Mouse (Mus musculus): ENCODE results near the gene Lrrc39. TPM values are rescaled to one million over a fixed set of nuclear protein-coding genes. Genes with fewer than 3 reads are reported as not detected.

Lrrc39 gene
- total RNA-seq (2014; rRNA removed): 0.05 TPM in 1 of 2 replicates, not detected in the other
- 0.30 and 0.33 TPM in 2 replicates for polyA plus RNA-seq (2015; fragmentation: Nextera tagmentation; extraction: Ambion mirVana)

DNA sequence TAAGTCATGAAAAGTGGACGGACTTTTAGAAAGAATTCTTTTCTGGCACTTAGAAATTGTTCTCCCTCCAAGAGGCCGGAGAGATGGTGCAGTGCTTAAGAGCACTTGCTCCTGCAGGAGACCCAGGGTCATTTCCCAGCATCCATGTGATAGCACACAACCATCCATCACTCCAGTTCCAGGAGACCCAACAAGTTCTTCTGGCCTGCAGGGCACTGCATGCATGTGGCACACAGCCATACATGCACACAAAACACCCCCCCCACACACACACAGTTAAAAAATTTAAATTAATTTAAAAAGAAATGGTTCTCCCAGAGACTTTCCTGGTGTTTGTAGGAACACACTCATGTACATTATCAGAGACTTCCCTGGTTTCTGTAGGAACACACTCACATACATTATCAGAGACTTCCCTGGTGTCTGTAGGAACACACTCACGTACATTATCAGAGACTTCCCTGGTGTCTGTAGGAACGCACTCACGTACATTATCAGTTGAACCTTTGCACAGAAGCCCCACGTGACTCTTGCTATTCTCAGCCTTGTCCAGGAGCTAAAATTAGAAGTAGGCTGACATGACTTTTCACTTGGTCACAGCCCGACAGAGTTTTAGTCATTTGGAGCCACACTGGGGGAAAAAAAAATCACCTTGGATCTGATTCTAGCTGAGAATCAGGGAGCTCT is at the start of gene Lrrc39:
TSS of gene Lrrc39 (plus strand) at position 566 of the 687 bp plus-strand sequence.
- 79% methylated on average over 7 of the region's 7 CpGs for WGBS
- Histone ChIP-seq H3K9ac (replicated peaks; ENCODE audit: low read length) (no peak within 1 kb of the TSS), H3K36me3 (ENCODE audit: insufficient read depth, low read length) (no peaks in the 10 kb centered on the region), H3K4me2 (ENCODE audit: low read depth, low read length) (no peak within 1 kb of the TSS), H3K27me3 (ENCODE audit: insufficient read depth, low read length) (no peaks in the 10 kb centered on the region), H3K4me1 (ENCODE audit: insufficient read depth, low read length) (no peaks in the 10 kb centered on the region), H3K4me3 (ENCODE audit: low read length) (no peak within 1 kb of the TSS), H3K9me3 (ENCODE audit: low read length) (0 out of 2 replicates have a peak, but pooled peaks cover 2% of the 10 kb centered on the region), H3K27ac (no peak within 1 kb of the TSS)
- ATAC-seq (no peak), DNase-seq (ENCODE audit: low spot score) (no peak)
- no peak for TF ChIP-seq CTCF (IDR thresholded peaks at IDR 0.05; ENCODE audit: low read depth)

DNA sequence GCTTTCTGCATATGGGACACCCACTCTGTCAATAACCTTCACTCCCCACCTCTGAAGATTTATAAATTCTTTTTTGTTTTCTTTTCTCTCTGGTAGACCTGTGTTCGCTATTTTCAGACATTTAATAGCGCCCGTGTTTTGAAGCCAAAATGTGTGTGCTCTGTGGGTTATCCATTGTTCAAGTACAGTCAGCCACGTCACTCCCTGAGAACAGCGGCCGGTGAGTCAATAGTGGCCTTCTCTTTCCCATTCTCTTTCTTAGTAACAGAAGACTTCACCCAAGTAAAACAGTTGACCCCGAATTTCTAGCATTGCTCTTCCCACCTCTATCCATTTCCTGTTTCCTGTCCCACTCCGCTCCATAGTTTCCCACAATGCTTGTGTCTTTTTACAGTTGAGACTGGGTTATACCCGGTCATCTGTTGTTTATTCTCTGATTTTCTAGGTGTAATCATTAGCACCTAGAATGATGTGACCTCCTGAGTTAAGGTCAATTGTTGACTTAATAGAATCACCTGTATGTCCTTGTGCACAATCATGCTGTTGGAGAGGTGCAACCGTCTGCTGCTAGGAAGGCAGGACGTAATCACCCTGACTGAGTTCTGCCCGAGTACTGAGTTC is 42.5 kb upstream of the Lrrc39 start:
- Histone ChIP-seq H3K4me3 (ENCODE audit: low read length) (no peak overlapping the region), H3K9me3 (ENCODE audit: low read length) (no peaks in the 10 kb centered on the region), H3K36me3 (ENCODE audit: insufficient read depth, low read length) (0 out of 2 replicates have a peak, but pooled peaks cover 4% of the 10 kb centered on the region), H3K27ac (no peak overlapping the region), H3K9ac (replicated peaks; ENCODE audit: low read length) (no peak overlapping the region), H3K4me1 (ENCODE audit: insufficient read depth, low read length) (no peaks in the 10 kb centered on the region), H3K27me3 (ENCODE audit: insufficient read depth, low read length) (no peaks in the 10 kb centered on the region), H3K4me2 (ENCODE audit: low read depth, low read length) (no peak overlapping the region)
- ATAC-seq (no peak), DNase-seq (ENCODE audit: low spot score) (no peak)
- WGBS: 76% methylated on average over 12 of the region's 12 CpGs
- no peak for TF ChIP-seq CTCF (IDR thresholded peaks at IDR 0.05; ENCODE audit: low read depth)

DNA sequence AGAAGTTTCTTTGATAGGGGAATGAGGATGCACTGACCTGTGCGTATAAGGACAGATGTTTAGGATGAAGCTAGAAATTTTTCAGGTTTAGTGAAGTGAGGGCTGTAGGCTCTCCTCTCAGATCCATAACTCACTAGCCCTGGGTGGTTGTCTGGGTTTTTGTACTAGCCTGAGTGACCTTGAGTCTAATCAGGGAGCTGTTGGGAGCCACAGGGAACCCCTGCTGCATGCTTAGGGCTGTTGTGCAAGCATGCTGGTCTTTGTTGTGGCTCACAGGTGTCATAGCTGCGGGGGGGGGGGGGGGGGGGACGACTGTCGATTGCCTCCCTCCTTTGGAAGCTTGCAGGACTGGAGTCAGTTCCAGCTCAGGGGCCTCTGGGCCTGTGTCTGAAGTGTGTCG is 33.0 kb upstream of the Lrrc39 start:
- no peaks in the 10 kb centered on the region for H3K4me1 ChIP-seq (ENCODE audit: insufficient read depth, low read length)
- ATAC-seq: no peak

DNA sequence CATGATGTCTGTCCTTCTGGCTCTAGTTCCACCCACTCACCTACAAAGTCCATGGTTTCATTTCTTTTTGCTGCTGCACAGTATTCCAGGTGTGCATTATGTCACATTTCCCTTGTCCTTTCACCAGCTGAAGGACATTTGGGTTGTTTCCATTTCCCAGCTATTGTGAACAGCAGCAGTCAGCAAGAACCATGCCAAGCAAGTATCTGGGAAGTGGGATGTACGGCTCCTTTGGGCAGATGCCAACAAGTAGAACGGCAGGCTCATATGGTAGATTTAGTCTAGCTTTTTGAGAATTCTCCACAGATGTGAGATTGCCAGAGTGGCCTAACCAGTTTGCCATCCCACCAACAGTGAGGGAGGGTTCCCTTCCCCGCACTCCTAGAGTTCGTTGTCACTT is 31.9 kb upstream of the Lrrc39 start:
- ATAC-seq: no peak
- Histone ChIP-seq H3K36me3 (ENCODE audit: insufficient read depth, low read length) (peaks cover 19% of the 10 kb centered on the region; the same call in 1 of the 2 replicates), H3K4me2 (ENCODE audit: low read depth, low read length) (no peak overlapping the region), H3K9ac (replicated peaks; ENCODE audit: low read length) (no peak overlapping the region), H3K4me1 (ENCODE audit: insufficient read depth, low read length) (no peaks in the 10 kb centered on the region), H3K9me3 (ENCODE audit: low read length) (no peaks in the 10 kb centered on the region), H3K27ac (no peak overlapping the region), H3K4me3 (ENCODE audit: low read length) (no peak overlapping the region), H3K27me3 (ENCODE audit: insufficient read depth, low read length) (no peaks in the 10 kb centered on the region)
- DNase-seq (ENCODE audit: low spot score): peak; percentile 22
- no peak for TF ChIP-seq CTCF (IDR thresholded peaks at IDR 0.05; ENCODE audit: low read depth)
- 56% methylated on average over 4 of the region's 4 CpGs for WGBS

More for the DNA sequence above, 33.0 kb upstream of the Lrrc39 start:
- 58% methylated on average over 4 of the region's 5 CpGs for WGBS
- Histone ChIP-seq H3K27me3 (ENCODE audit: insufficient read depth, low read length) (no peaks in the 10 kb centered on the region), H3K4me2 (ENCODE audit: low read depth, low read length) (no peak overlapping the region), H3K9ac (replicated peaks; ENCODE audit: low read length) (no peak overlapping the region), H3K9me3 (ENCODE audit: low read length) (no peaks in the 10 kb centered on the region), H3K36me3 (ENCODE audit: insufficient read depth, low read length) (0 out of 2 replicates have a peak, but pooled peaks cover 11% of the 10 kb centered on the region), H3K27ac (no peak overlapping the region), H3K4me3 (ENCODE audit: low read length) (no peak overlapping the region)
- no peak for DNase-seq (ENCODE audit: low spot score)
- no peak for TF ChIP-seq CTCF (IDR thresholded peaks at IDR 0.05; ENCODE audit: low read depth)

DNA sequence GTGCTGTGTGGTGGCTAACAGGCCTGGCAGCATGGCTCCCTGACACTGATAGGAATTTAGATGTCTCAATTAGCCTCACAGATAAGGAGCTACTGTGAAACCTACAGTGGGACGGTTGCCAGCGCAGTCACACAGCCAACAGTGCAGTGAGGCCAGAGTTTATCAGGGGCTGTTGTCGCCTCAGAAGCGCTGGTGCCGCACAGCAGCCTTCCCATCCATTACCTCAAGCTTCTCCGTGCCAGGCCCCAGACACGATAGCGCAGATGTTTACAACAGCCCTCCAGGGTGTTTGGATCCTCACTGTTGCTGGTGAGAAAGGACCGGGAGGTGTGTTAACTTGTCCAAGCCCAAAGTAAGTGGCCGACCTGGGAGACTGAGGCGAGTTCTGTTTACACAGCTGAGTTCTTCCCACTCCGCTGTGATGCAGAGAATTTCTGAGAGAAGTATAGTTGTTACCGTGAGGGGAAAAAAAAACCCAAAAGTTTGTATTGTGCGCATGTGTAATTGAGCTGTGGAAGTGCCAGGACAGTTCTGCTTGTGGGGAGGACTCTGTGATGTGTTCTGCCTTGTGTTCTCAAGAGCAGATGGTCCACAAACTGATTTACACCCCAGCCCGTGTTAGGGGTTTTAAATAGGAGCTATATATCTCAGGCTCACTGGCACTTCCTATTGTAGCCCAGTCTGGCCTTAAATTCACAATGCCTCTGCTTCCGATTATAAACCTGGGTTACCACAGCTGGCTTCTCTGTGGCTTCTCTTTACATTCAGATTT is 26.2 kb upstream of the Lrrc39 start:
- H3K4me3 ChIP-seq (ENCODE audit: low read length): no peak overlapping the region
- TF ChIP-seq CTCF (IDR thresholded peaks at IDR 0.05; ENCODE audit: low read depth): no peak
- no peak overlapping the region for H3K9ac ChIP-seq (replicated peaks; ENCODE audit: low read length)
- H3K27me3 ChIP-seq (ENCODE audit: insufficient read depth, low read length): no peaks in the 10 kb centered on the region
- H3K27ac ChIP-seq: no peak overlapping the region
- ATAC-seq (no peak), DNase-seq (ENCODE audit: low spot score) (peak; percentile 6)
- no peak overlapping the region for H3K4me2 ChIP-seq (ENCODE audit: low read depth, low read length)
- H3K4me1 ChIP-seq (ENCODE audit: insufficient read depth, low read length): no peaks in the 10 kb centered on the region
- WGBS: 56% methylated on average over 16 of the region's 16 CpGs
- H3K9me3 ChIP-seq (ENCODE audit: low read length): no peaks in the 10 kb centered on the region
- peaks cover 33% of the 10 kb centered on the region; the same call in 1 of the 2 replicates for H3K36me3 ChIP-seq (ENCODE audit: insufficient read depth, low read length)

DNA sequence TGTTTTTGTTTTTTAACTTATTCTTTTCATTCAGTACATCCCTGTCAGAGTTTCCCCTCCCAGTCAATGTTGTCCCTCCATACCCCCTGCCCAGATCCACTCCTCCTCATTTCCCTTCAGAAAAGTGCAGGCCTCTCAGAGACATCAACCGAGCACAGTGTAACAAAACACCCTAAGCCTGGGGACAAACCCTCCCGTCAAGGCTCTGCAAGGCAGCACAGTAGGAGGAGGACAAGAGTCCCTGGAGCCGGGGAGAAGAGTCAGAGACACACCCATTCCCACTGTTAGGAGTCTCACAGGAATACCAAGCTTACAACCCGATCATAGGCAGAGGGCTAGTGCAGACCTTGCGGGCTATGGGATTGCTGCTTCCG is 25.6 kb upstream of the Lrrc39 start:
- 46% methylated on average over 6 of the region's 6 CpGs for WGBS
- TF ChIP-seq CTCF (IDR thresholded peaks at IDR 0.05; ENCODE audit: low read depth): no peak
- Histone ChIP-seq H3K4me3 (ENCODE audit: low read length) (no peak overlapping the region), H3K9ac (replicated peaks; ENCODE audit: low read length) (no peak overlapping the region), H3K27me3 (ENCODE audit: insufficient read depth, low read length) (no peaks in the 10 kb centered on the region), H3K4me1 (ENCODE audit: insufficient read depth, low read length) (no peaks in the 10 kb centered on the region), H3K36me3 (ENCODE audit: insufficient read depth, low read length) (peaks cover 36% of the 10 kb centered on the region; the same call in 1 of the 2 replicates), H3K9me3 (ENCODE audit: low read length) (no peaks in the 10 kb centered on the region), H3K4me2 (ENCODE audit: low read depth, low read length) (no peak overlapping the region), H3K27ac (no peak overlapping the region)
- ATAC-seq (no peak), DNase-seq (ENCODE audit: low spot score) (no peak)

Data from hindbrain, postnatal 0 days (tissue).